Mouse (Mus musculus) layer of hippocampus, postnatal 10 days (tissue): ENCODE results near the gene Mia3. TPM values are rescaled to one million over a fixed set of nuclear protein-coding genes. Genes with fewer than 3 reads are reported as not detected.
"Not testable (repeated sequence)": the region's sequence is repeated elsewhere in the genome, so short reads cannot be mapped to it uniquely, and the experiment has no call there.

Experiments used
- DNase-seq, 2 experiments: peaks; one replicate each; pipeline ENCODE4 v3.0.0; 2021; ENCODE audit warnings: low spot score in 2 of 2
- total RNA-seq, 2 experiments: library from RNA; stranded (reverse); gene quantifications; 2 replicates each; pipeline ENCODE4 v1.2.3; 2021

Mia3 gene
- total RNA-seq, 2 experiments from 2014 or later, result 254 to 258 TPM

DNA sequence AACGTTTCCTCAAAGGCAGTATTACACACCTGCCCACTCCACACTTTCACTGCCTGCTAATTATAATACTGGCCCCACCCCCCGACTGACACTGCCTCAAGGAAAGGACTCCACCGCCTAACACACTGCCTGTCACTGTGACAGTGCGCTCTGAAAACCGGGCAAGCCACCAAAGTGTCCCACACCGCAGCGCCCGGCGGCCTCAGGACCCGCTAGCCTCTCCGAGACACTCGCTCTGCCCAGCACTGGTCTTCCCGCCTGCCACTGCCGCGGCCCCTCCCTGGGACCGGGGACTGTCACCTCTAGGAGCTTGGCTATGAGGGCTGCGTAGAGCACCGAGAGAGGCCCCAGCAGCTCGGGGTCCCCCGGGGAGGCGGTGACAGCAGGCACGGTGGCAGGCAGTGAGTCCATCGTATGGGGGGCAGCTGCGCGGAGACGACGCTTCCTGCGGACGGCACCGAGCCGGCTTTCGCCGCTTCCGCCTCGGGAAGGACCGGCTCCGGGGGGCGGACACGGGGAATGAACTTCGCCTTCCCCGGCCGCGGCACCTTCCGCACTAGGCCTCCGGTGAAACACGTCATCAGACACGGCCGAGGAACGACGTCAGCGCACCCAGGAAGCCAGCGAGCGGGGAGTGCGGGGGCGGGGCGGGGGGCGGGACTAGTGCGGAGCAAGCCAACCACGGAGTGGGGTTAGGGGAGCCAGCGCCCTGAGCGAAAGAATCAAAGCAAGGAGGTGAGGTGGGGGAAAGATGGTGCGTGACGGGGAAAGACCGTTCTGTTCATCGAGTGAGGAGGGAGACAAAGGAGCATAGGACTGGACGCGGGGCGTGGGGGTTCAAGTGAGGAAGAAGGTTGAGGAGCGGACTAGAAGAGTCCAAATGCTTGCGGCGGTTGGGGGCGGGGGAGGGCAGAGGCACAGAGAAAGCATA, 24.2 kb downstream of the Mia3 start:
- peak; percentile 87 for DNase-seq

DNA sequence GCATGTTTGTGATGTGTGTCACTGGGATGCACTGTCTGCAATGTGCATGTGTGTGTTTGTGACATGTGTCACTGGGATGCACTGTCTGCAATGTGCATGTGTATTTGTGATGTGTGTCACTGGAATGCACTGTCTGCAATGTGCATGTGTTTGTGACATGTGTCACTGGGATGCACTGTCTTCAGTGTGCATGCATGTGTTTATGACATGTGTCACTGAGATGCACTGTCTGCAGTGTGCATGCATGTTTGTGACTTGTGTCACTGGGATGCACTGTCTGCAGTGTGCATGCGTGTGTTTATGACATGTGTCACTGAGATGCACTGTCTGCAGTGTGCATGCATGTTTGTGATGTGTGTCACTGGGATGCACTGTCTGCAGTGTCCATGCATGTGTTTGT, 26.5 kb downstream of the Mia3 start:
- DNase-seq, result not testable (repeated sequence)

DNA sequence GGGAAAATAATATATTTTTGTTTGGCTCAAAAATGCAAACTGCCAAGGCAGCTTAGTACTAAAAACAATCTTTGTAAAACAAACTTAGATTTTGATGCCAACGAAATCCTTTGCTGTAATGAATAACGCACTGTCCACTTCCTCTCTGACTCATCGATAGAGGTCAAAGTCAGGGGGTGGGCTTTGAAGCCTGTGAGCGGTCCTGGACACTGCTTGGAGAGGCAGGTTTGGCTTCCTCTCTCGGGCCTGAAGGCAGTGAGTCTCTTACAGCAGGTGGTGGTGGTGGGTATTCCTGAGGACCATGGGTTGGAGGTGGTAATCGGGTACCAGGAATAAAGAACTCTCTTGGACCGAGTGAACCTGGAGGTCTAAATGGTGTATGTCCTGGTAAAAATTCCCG, 42.2 kb downstream of the Mia3 start:
- DNase-seq, result no peak

DNA sequence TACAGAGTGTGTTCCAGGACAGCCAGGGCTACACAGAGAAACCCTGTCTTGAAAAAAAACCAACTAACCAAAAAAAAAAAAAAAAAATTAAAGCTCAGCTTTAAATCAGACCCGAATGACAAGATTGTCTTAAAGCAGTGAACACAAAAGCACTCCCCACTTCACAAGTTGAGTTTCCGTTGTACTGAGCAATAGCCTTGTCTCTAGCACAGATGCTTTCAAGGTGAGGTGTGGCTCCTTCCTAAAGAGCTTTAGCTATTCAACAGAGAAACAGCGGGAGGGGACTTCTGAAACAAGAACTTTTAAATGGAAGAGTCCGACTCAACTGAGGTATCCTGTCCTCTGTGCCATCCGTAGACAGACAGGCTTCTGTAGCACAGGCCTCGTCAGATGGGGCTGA, 44.9 kb downstream of the Mia3 start:
- no peak for DNase-seq

DNA sequence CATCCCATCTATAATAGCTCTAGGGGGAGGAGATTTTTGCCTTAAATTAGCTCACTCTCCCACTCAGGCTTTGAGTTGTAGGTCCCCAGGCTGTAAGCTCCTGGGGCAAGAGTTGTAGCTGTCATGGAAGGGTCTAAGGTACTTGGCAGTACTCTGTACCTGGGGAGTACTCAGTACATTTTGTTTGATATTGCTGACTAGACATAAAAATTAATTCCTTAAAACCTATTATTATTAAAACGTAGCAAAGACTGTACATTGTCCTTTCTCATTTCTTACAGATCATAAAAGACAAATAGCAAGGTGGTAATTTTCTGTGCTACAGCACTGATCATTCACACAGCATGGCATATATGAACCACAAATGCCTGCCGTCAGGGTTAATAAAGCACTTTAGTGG, 45.4 kb downstream of the Mia3 start:
- no peak for DNase-seq

DNA sequence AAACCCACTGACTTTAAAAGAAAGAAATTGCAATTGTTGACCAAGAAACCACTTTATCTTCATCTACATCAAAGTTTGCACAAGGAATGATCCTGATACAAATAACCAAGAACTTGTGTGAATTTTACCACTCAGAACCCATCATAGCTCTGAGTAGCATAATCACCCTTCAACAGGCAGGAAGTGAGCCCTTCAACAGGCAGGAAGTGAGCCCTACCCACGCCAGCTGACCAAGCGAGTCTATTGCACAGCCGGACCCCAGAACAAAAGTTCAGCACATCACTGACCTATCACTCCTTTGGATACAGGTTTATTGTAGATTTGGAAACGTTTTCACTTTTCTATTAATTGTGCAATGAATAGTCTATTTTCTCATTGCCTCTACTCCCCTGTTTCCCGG, 46.9 kb downstream of the Mia3 start:
- not testable (repeated sequence) for DNase-seq

DNA sequence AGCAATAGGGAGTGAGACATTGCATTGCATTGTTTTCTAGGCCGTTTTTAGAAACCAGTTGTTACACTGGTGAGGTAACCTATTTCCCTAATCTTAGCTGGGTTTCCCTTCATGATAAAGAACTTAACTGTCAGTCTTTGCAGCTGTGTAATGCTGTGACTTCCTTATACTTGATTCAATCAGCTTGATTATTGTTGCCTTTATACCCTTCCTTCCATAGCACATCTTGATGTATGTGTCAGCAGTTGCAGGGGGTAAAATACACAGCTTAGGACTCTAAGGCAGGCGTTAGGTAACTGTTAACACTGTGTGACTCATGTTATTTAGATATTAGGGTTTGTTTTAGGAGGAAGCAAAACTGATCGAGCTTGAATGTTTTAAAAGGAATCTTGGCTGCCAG, 48.6 kb downstream of the Mia3 start:
- DNase-seq, result no peak

DNA sequence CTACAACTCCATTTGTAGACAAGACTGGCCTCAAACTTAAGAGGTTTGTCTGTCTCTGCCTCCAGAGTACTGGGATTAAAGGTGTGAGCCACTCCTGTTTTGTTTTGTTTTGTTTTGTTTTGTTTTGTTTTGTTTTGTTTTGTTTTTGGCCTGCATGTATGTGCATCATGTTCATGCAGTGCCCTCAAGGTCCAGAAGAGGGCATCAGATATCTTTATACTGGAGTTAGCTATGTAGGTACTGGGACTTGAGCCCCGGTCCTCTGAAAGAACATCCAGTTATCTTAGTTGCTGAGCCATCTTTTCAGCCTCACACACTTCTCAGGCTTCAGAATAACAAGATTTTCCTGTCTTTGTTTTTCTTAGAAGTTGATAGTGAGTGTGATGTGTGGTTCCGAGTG, 53.6 kb downstream of the Mia3 start:
- DNase-seq, result no peak

DNA sequence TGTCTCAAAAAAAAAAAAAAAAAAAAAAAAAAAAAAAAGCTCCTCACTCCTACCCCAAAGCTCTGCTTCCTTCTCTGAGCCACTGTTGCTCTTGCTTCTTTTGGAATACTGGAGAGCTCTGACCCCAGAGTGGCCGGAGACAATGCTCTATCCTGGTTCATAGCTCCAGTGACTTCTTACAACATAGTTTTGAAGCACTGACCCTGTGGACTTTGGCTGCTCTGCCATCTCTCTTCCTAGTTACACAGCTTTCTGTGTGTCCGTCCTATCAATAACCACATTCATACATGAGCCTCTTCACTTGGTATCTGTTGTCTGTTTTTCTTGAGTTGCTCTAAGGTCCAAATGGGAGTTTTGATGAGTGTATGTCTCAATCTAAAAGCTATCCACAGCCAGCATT, 57.3 kb downstream of the Mia3 start:
- DNase-seq, result no peak

DNA sequence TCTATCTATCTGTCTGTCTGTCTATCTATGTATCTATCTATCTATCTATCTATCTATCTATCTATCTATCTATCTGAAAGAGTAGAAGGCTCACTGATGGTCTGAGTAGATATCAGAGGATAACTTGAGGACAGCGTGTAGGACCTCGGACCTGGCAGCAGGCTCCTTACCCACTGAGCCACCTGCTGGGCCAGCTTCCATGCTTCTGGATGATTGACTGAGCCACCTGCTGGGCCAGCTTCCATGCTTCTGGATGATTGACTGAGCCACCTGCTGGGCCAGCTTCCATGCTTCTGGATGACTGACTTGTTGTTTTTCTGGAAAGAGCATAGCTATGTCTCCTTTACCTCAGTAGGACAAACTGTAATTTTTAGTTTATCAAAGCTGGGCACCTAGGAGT, 59.8 kb downstream of the Mia3 start:
- DNase-seq, result not testable (repeated sequence)

DNA sequence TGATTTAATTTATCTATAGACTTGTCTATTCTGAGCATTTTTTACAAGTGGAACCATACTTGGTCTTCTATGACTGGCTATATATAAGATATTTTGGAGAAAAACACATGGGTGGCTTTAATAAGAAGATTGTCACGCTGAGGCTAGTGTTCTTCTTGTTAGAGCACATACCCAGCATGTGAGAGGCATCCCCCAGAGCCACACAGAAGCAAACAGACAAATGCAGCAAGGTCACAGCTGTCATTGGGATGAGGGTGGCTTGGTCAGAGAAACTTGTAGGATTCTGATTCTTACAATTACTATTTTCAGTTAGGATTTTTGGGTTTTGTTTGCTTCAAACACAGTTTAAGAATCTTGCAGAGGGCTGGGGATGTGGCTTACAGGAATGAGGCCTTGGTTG, 60.9 kb downstream of the Mia3 start:
- DNase-seq, result no peak

DNA sequence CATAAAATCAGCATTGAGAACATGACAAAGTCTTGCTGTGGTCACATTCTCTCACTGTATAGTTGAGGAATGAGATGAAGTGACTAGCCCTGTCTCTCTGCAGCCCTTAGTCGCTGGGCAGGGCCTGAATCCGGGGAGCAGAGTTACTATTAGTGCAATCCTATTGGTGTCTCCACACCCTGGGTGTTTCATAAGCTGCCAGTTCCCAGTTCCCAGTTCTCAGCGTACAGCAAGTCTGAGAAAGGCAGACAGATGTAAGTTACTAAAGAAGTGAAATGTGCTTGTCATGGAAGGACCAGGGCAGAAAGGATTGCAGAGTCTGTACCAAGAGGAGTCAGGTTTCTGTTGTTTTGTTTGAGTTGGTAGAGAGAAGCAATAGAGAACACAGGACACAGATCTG, 61.8 kb downstream of the Mia3 start:
- no peak for DNase-seq

DNA sequence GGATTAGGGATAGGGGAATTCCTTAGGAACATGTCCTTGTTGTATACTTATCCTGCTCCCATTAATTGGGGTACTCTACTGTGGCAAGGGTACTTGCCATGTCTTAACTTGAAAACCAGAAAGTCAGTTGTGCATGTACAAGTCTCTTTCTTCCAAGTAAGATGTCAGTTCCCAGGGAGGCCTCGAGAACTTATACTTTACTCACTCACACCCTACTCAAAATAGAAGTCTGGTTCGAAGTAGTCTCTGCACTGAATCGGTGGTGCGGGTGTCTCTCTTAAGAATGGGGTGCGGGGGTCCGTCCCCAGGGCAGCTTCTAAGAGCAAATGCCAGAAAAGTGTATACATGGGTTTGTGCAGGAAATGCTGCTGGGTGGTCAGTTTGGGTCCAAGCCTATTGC, 70.2 kb downstream of the Mia3 start:
- peak; percentile 97 for DNase-seq

DNA sequence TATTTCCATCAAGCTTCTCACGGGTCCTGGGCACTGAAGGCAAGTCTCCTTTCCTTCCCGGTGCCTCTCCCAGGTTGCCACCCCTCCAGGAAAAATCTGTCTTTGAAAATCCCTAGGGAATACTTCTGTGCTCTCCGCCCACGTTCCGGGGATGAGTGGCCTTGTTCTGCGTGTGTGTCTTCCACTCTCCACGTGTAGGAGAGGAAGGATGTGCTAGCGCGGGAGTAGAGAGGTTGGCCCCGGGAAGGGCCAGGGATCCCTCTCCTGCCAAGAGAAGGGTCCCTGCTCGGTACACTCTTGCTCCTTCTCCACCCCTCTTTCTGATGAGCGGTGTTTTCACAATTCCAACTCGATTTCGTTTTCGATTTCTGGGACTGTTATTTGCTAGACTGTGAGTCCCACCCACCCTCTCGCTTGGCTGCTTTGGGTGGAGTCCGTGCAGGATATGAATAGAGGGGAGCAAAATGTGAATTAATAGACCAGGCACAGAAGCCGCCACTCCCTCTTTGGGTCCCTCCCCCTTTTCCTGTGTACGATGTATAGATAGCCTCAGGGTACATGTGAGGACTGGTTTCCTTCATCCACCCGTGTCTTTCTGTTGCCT, 71.4 kb downstream of the Mia3 start:
- DNase-seq, result peak; percentile 26 to 30

DNA sequence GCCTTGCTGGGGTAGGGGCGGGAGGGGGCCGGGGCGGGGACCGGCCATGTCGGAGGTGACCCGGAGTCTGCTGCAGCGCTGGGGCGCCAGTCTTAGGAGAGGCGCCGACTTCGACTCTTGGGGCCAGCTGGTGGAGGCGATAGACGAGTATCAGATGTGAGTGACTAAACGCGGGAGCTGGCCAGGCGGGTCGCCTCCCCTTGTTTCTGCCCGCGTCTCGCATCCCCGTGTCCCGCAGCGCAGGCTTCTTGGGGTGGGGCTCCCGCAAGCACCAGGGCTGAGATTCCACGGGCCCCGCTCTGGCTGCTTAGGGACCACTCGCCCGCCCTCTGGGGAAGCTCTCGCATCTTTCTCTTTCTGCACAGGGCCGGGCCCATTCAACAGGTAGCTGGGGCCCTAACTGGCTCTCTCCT, 71.9 kb downstream of the Mia3 start:
- peak in 1 of 2 experiments; percentile 58 for DNase-seq

DNA sequence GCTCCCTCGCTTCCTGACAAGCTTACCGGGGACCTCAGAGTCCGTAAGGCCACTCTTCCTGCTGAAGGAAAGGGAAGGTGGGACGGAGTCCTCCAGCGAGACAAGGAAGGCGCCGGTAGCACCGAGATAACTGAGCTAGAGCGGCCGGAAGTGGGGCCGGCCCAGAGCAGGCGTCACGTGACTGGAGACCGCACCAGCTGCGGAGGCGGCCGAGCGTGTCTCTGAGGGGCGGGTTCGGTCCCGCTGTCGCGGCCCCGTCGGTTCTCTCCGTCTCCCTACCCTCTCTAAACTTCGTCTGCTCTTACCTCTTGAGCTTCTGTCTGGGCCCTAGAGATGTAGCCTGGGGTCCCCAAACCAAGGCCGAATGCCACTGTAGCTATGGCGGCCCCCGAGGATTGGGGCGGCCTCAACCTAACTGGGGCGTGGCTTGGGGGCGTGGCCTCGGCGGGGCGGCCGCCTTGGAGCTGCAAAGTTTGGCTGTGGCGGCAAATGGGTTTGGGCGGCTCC, 72.4 kb downstream of the Mia3 start, which contains the start of gene Brox:
TSS of gene Brox (minus strand) at position 393 of the 507 bp plus-strand sequence.
- DNase-seq, result peak; percentile 95 to 96

DNA sequence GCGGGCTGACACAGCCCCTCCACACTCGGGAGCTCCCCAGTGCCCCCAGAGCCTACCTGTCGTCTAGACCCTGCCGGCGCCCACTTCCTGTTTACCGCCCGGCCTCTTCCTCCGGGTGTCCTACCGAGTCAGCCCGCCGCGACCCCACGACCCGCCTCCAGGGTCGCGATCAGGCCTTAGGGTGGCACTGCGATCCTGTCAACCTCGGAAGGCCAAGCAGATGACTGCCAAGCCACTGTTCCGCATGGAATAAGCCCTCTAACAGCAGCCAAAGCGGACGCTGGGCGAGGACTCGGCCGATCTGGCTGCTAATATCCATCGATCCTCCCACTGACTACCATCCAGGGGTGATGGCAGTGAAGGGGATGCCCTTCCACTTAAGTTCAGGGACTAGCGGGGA, 72.9 kb downstream of the Mia3 start, which contains the start of gene Aida:
TSS of gene Aida (plus strand) at position 126 of the 400 bp plus-strand sequence.
- no peak for DNase-seq

DNA sequence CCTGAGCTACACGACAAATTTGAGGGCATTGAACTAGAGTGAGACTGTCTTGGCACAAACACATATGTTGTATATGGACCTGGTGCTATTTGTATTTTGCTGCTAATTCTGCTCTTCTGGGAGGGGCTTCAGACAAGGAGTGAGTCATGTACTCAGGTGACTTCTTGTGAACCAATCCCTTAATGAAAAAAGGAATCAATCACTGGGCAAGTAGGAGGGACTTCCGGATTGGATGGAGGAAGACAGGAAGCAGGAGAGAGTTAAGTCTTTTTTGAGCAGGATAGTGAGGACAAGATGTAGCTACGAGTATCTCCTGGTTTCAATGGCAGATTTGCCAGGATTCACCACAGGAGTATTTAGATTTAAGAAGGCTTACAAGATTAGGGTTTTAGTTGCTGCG, 79.8 kb downstream of the Mia3 start:
- DNase-seq, result no peak

DNA sequence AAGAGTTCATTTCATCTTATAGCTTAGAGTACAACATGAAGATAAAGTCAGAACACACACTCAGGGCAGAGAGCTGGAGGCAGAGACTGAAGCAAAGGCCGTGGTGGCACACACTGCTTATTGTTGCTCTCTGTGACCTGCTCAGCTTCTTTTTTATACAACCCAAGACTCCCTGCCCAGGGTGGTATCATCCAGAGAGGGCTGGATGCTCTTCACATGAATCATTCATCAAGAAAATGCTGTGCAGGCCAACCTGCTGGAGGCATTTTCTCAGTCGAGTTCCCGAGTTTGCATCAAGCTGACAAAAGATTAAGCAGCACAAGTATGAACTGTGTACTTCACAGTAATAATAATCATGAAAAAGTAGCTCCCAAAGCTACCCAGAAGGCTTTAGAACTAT, 81.0 kb downstream of the Mia3 start:
- DNase-seq, result no peak
